Mouse (Mus musculus) kidney, embryonic 14.5 days (tissue): ENCODE data around the gene Atxn2. TPM values are rescaled to one million over a fixed set of nuclear protein-coding genes. Genes with fewer than 3 reads are reported as not detected.

ENCODE experiments used
- ATAC-seq: fragments of 200-750 bp; cut with Nextera tagmentation; 2 replicates; pipeline ENCODE4 v1.8.0; 2017; ENCODE audit warnings: moderate number of reproducible peaks, mild to moderate bottlenecking, moderate TSS enrichment, moderate library complexity; ENCODE audit not compliant: low FRiP score, low TSS enrichment
- H3K27ac ChIP-seq: fragments of 300-500 bp; sonication (generic); 2 replicates; pipeline ENCODE4 v1.5.1; 2014; ENCODE audit warnings: low read depth, mild to moderate bottlenecking, low read length, moderate library complexity, mixed read lengths
- H3K27me3 ChIP-seq: fragments of 300-500 bp; sonication (generic); 2 replicates; pipeline ENCODE4 v1.6.1; 2014; ENCODE audit warnings: mild to moderate bottlenecking, low read length; ENCODE audit not compliant: control insufficient read depth, insufficient read depth
- H3K36me3 ChIP-seq: fragments of 300-500 bp; sonication (generic); 2 replicates; pipeline ENCODE4 v1.6.1; 2014; ENCODE audit warnings: low read length, mixed read lengths; ENCODE audit not compliant: control insufficient read depth, insufficient read depth
- H3K4me1 ChIP-seq: fragments of 300-500 bp; sonication (generic); 2 replicates; pipeline ENCODE4 v1.6.1; 2014; ENCODE audit warnings: low read length, mixed read lengths; ENCODE audit not compliant: control insufficient read depth, insufficient read depth
- H3K4me2 ChIP-seq: fragments of 300-500 bp; sonication (generic); replicated peaks from 2 replicates; pipeline ENCODE4 v1.6.1; 2014; ENCODE audit warnings: low read depth, mild to moderate bottlenecking, low read length
- H3K4me3 ChIP-seq: fragments of 300-500 bp; sonication (generic); 2 replicates; pipeline ENCODE4 v1.5.1; 2014; ENCODE audit warnings: mild to moderate bottlenecking, low read length
- H3K9ac ChIP-seq: fragments of 300-500 bp; sonication (generic); 2 replicates; pipeline ENCODE4 v1.6.1; 2014; ENCODE audit warnings: low read depth, mild to moderate bottlenecking, low read length, moderate library complexity
- H3K9me3 ChIP-seq: fragments of 300-500 bp; sonication (generic); 2 replicates; pipeline ENCODE4 v1.6.1; 2016; ENCODE audit warnings: low read length; ENCODE audit not compliant: control insufficient read depth
- WGBS: fragments of 180-500 bp; shearing (Covaris S2); extraction: QIAGEN DNeasy Blood & Tissue Kit; methylation state at CpG from one replicate; pipeline ENCODE4 v1.1.7; 2014; 5-methylcytosine and 5-hydroxymethylcytosine counted together
- polyA plus RNA-seq: library from polyadenylated mRNA; unstranded; fragments of >200 nt; fragmentation: Nextera tagmentation; extraction: Ambion mirVana; gene quantifications from 2 replicates; pipeline ENCODE4 v1.2.1, GENCODE M21; 2014

Atxn2 gene
- polyA plus RNA-seq = 76.6 and 88.5 TPM in 2 replicates

DNA sequence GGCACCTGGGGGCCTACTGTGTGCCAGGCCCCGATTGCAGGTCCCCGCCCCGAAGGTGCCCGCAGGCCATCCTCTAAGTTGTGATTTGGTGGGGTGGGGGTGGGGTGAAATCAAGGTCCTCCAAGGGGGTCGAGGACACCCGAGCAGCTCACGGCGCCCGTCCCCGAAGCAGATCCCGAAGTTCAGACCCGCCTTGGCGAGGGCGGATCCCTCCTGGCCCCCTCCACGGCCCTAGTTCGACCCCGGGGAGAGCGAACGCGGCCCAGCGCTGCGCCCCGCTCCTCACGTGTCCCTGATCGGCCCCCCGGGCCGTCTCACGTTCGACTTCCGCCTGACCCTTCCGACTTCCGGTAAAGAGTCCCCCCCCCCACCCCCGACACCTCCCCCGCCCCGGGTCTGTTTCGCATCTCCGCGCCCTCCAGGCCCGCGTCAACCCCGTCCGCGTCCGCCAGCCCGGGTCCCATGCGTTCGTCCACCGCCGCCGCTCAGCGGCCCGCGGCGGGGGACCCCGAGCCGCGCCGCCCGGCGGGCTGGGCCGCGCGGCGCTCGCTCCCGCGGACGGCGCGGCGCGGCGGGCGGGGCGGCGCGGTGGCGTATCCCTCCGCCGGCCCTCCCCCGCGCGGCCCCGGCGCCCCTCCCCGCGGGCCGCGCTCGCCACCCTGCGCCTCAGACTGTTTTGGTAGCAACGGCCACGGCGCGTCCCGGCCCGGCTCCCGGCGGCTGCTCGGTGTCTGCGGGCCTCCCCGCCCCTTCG is at the start of gene Atxn2:
TSS of gene Atxn2 (plus strand) at position 164 of the 754 bp plus-strand sequence.
- Histone ChIP-seq H3K4me1 (peaks cover 20% of the 10 kb centered on the region), H3K9ac (peak within 1 kb of the TSS; percentile 99), H3K36me3 (no peaks in the 10 kb centered on the region), H3K4me3 (peak within 1 kb of the TSS; percentile 99), H3K4me2 (peak within 1 kb of the TSS; percentile 76), H3K27ac (peak within 1 kb of the TSS; percentile 90), H3K9me3 (no peaks in the 10 kb centered on the region), H3K27me3 (no peaks in the 10 kb centered on the region)
- WGBS = under 1% methylated on average over 60 of the region's 103 CpGs
- peak; percentile 87 for ATAC-seq

DNA sequence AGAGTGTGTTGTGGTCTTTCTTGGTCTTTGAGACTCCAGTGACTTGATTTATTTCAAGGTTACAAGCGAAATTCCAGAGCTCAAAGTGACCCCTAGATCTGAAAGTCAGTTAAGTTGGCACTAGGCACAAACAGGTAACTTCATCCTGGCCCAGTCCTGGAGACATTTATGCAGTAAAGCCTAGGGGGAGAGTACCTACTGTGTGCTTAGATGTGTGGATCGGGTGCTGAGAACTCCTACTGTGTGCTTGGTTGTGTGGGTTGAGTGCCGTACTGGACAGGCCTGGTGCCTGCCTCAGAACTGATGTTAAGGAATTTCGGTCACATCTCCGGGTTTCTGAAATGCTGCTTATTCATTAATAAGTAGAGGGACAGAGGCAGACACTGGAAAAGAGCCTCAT is 49.6 kb upstream of the Atxn2 start:
- H3K9me3 ChIP-seq = no peaks in the 10 kb centered on the region
- peaks cover 31% of the 10 kb centered on the region for H3K36me3 ChIP-seq
- H3K9ac ChIP-seq = peak overlapping the region; percentile 91; the same call in 1 of the 2 replicates
- H3K4me1 ChIP-seq = peaks cover 9% of the 10 kb centered on the region
- ATAC-seq = no peak
- H3K4me3 ChIP-seq = peak overlapping the region; percentile 97
- no peaks in the 10 kb centered on the region for H3K27me3 ChIP-seq
- WGBS = 75% methylated on average over 5 of the region's 5 CpGs
- peak overlapping the region; percentile 73 for H3K4me2 ChIP-seq
- H3K27ac ChIP-seq = no peak overlapping the region

DNA sequence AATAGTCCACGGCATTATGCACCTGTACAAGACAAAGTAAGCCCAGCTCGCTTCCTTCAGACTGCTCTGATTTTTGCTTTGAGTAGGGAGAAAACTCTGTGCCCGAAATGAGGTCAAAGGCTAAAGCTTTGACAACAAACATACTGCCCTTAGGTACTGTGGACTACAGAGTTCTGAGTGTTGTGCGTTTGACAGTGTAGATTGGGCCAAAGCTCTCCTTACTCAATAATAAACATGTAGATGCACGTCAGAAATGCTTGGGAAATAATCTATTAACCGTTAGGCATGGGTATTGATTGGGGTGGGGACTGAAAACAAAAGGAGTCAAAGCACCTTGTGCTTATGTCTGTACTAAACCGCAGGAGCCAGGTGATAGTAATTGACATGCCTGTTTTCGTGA is 47.7 kb upstream of the Atxn2 start:
- no peak overlapping the region for H3K9ac ChIP-seq
- H3K4me1 ChIP-seq = peaks cover 9% of the 10 kb centered on the region
- H3K4me3 ChIP-seq = no peak overlapping the region
- ATAC-seq = no peak
- H3K27me3 ChIP-seq = no peaks in the 10 kb centered on the region
- 87% methylated on average over 8 of the region's 8 CpGs for WGBS
- no peak overlapping the region for H3K4me2 ChIP-seq
- no peak overlapping the region for H3K27ac ChIP-seq
- peaks cover 38% of the 10 kb centered on the region for H3K36me3 ChIP-seq
- H3K9me3 ChIP-seq = no peaks in the 10 kb centered on the region

DNA sequence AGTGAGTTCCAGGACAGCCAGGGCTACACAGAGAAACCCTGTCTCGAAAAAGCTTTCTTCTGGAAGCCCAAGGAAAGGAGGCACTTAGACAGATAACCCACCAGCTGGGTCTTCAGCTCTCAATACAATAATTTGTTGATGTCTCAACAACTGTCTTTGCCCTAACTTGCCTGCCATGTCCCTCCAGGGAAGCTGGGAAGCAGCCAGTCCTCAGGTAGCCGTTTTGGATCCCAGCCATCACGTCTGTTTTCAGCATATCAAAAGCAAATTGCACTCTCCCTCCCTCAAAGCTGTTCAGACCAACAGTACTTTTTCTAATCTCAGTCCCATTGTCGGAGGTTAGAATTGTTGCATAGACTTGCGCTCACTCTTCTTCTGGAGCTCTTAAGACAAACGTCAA is 47.1 kb upstream of the Atxn2 start:
- no peak overlapping the region for H3K4me3 ChIP-seq
- WGBS = 89% methylated on average over 6 of the region's 6 CpGs
- no peak overlapping the region for H3K9ac ChIP-seq
- H3K27me3 ChIP-seq = no peaks in the 10 kb centered on the region
- no peak overlapping the region for H3K4me2 ChIP-seq
- no peaks in the 10 kb centered on the region for H3K9me3 ChIP-seq
- H3K36me3 ChIP-seq = peaks cover 38% of the 10 kb centered on the region
- no peak overlapping the region for H3K27ac ChIP-seq
- peaks cover 9% of the 10 kb centered on the region for H3K4me1 ChIP-seq
- no peak for ATAC-seq

DNA sequence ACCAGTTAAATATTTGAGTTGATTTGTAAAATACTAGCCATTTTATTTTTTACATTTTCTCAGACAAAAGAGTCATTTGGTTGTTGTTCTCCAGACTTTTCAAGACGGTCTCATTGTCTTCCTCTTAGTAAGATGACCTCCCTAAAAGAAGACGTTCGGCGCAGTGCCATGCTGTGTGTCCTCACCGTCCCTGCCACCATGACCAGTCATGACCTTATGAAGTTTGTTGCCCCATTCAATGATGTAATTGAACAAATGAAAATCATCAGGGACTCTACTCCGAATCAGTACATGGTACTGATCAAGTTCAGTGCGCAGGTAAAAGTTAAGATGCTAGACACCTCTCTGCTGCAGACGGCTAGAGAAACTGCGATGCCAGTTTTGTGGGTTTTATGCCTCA is 46.2 kb upstream of the Atxn2 start:
- Histone ChIP-seq H3K4me3 (no peak overlapping the region), H3K4me1 (peaks cover 9% of the 10 kb centered on the region), H3K36me3 (peaks cover 39% of the 10 kb centered on the region), H3K4me2 (no peak overlapping the region), H3K27ac (no peak overlapping the region), H3K9me3 (no peaks in the 10 kb centered on the region), H3K27me3 (no peaks in the 10 kb centered on the region), H3K9ac (no peak overlapping the region)
- ATAC-seq = no peak
- WGBS = 99% methylated on average over 9 of the region's 9 CpGs

DNA sequence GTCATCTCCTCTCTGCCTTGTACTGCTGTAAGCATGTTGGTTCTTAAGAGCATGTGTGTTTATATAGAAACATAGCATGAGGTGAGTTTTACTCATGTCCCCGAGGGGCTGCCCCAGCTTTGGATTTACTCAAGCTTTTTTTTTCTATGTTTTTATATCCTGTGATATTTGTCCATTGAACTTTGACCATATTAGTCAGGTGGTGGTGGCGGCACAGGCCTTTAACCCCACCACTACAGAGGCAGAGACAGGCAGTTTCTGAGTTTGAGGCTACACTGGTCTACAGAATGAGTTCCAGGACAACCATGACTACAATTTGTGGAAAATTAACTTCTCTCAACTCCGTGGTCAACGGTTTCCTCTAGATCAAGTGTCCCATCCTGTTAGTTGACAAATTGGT is 44.1 kb upstream of the Atxn2 start:
- WGBS = 81% methylated on average over 4 of the region's 4 CpGs
- no peak for ATAC-seq
- Histone ChIP-seq H3K4me3 (no peak overlapping the region), H3K27me3 (no peaks in the 10 kb centered on the region), H3K4me2 (no peak overlapping the region), H3K9ac (no peak overlapping the region), H3K4me1 (no peaks in the 10 kb centered on the region), H3K36me3 (peaks cover 47% of the 10 kb centered on the region), H3K27ac (no peak overlapping the region), H3K9me3 (no peaks in the 10 kb centered on the region)

DNA sequence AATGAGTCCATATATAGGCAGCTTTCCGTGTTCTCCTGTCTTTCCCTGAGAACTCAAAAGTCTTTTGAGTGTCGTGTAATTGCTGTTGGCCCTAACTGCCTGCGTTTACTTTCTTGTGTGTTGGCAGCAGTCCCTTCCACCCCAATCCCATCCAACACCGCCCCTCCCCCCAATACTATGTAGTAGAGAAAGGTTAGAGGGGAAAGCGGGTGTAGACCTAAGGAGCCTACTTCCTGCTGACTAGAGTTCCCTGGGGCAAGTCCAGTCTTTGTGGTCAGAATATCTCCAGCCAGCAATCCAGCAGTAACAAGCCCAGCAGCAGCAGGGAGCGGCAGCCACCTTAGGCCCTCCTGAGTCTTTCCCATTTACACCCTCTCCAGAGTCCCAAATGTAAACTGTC is 42.7 kb upstream of the Atxn2 start:
- Histone ChIP-seq H3K36me3 (peaks cover 45% of the 10 kb centered on the region), H3K9me3 (no peaks in the 10 kb centered on the region), H3K27me3 (no peaks in the 10 kb centered on the region), H3K4me3 (no peak overlapping the region), H3K4me2 (no peak overlapping the region), H3K9ac (no peak overlapping the region), H3K4me1 (no peaks in the 10 kb centered on the region), H3K27ac (no peak overlapping the region)
- WGBS = 87% methylated on average over 6 of the region's 6 CpGs
- no peak for ATAC-seq

DNA sequence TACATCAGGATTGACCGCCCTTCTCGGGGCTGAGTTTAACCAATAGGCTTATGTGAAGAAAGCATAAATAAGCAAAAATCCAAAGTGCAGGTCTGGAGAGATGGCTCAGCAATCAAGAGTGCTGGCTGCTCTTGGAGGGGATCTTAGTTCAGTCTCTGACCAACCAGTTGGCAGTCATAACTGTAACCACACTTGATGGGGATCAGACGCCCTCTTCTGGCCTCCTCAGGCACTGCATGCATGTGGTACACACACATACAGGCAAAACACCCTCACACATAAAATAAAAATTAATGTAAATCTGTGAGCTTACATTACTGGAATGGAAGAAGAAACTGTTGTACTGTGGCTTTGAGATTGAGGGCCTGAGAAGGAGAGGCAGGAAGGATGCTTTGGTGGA is 40.7 kb upstream of the Atxn2 start:
- H3K4me2 ChIP-seq = no peak overlapping the region
- WGBS = 85% methylated on average over 3 of the region's 3 CpGs
- H3K4me3 ChIP-seq = no peak overlapping the region
- H3K36me3 ChIP-seq = peaks cover 39% of the 10 kb centered on the region
- H3K9me3 ChIP-seq = no peaks in the 10 kb centered on the region
- no peaks in the 10 kb centered on the region for H3K27me3 ChIP-seq
- no peak overlapping the region for H3K9ac ChIP-seq
- no peaks in the 10 kb centered on the region for H3K4me1 ChIP-seq
- H3K27ac ChIP-seq = no peak overlapping the region
- ATAC-seq = no peak

DNA sequence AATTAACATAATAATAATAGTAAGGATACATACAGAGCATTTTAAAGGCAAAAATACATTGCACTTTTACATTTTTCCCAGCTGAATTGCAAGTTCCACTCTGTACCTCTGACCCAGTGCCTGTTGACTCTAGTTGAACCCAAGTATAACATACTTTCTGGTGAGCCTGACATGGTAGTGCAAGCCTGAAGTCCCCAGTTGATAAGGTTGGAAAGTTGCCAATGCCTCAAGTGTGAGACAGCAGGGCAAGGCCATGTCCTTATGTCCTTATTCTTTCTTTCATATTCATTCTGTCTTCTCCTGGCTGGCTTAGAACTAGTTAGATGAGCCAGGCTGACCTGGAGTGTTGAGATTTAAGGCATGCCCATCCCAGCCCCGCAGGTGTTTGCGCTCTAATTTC is 28.9 kb upstream of the Atxn2 start:
- WGBS = 98% methylated on average over 2 of the region's 2 CpGs
- Histone ChIP-seq H3K4me2 (no peak overlapping the region), H3K4me3 (no peak overlapping the region), H3K4me1 (no peaks in the 10 kb centered on the region), H3K36me3 (peaks cover 68% of the 10 kb centered on the region), H3K27me3 (no peaks in the 10 kb centered on the region), H3K27ac (no peak overlapping the region), H3K9me3 (no peaks in the 10 kb centered on the region), H3K9ac (no peak overlapping the region)
- ATAC-seq = no peak
